Mouse (Mus musculus) G1E (cell line): ENCODE measurements at regions not wholly inside any gene's neighbourhood (a gene's known extent, or its start where the extent isn't known, plus 50 kb on each side); places are given as distances from the start of the nearest gene placed in this dataset.

Experiments
- ATAC-seq: 2 replicates; pipeline ENCODE4 v1.8.0; 2016; ENCODE audit warnings: mild to moderate bottlenecking; ENCODE audit not compliant: insufficient number of reproducible peaks, poor library complexity, low FRiP score, severe bottlenecking; ENCODE audit errors: extremely low read depth
- DNase-seq: peaks from one replicate; pipeline ENCODE4 v3.0.0; 2012; ENCODE audit warnings: low spot score
- H3K27me3 ChIP-seq: 2 replicates; pipeline ENCODE4 v1.6.1; 2012; ENCODE audit warnings: mild to moderate bottlenecking, low read length, inconsistent platforms; ENCODE audit not compliant: insufficient read depth
- H3K36me3 ChIP-seq: replicated peaks from 2 replicates; pipeline ENCODE3; 2012; ENCODE audit warnings: mild to moderate bottlenecking, inconsistent platforms
- H3K4me1 ChIP-seq: 2 replicates; pipeline ENCODE4 v1.6.1; 2012; ENCODE audit warnings: low read depth, low read length, inconsistent platforms, mixed read lengths; ENCODE audit not compliant: insufficient read depth
- H3K4me3 ChIP-seq: 2 replicates; pipeline ENCODE4 v1.5.1; 2012; ENCODE audit warnings: low read depth, mild to moderate bottlenecking, inconsistent platforms, low read length, moderate library complexity, mixed read lengths
- H3K9me3 ChIP-seq: replicated peaks from 2 replicates; pipeline ENCODE4 v1.6.1; 2012; ENCODE audit warnings: inconsistent platforms
- CTCF ChIP-seq: IDR thresholded peaks from 2 replicates; pipeline ENCODE4 v1.5.1; 2012; ENCODE audit warnings: low read depth, low read length, inconsistent platforms, mixed read lengths
- GATA1 ChIP-seq: IDR thresholded peaks from 2 replicates; pipeline ENCODE4 v1.6.1; 2012; ENCODE audit warnings: borderline replicate concordance, low read length, inconsistent platforms, mixed read lengths
- GATA2 ChIP-seq: IDR thresholded peaks from 2 replicates; pipeline ENCODE4 v1.6.1; 2012; ENCODE audit warnings: low read depth, low read length, inconsistent platforms, borderline replicate concordance
- POLR2AphosphoS5 ChIP-seq: IDR thresholded peaks from 2 replicates; pipeline ENCODE4 v1.6.1; 2012; ENCODE audit warnings: low read depth, low read length, inconsistent platforms; ENCODE audit not compliant: insufficient replicate concordance
- TAL1 ChIP-seq: conservative IDR thresholded peaks from 2 replicates; pipeline ENCODE4 v1.6.1; 2012; ENCODE audit warnings: low read depth, low read length, inconsistent platforms, mixed read lengths

DNA sequence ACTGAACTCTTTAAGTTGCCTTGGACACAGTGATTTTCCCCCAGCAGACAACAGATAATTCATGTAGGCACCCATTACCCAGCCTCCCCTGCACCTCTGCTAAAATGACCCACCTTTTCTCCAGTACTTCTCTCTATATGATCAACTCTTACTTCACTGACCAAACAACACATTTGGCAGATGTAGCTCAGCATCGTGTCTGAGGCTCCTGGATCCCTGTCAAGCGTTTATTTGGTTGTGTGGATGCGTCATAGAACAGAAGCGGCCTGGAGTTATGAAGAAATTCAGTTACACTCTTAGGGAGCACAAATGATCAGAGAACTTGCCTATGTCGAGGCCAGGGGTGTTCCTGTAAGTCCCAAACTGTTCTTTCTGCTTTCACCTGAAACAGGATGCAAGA is 182.5 kb upstream of the Klf3 start:
- Histone ChIP-seq H3K27me3 (no peaks in the 10 kb centered on the region), H3K36me3 (no peaks in the 10 kb centered on the region), H3K4me1 (peaks cover 29% of the 10 kb centered on the region), H3K4me3 (no peak overlapping the region), H3K9me3 (no peaks in the 10 kb centered on the region)
- DNase-seq, result no peak
- TF ChIP-seq TAL1, result no peak
- TF ChIP-seq CTCF, result no peak
- no peak for TF ChIP-seq POLR2AphosphoS5
- no peak for TF ChIP-seq GATA1
- TF ChIP-seq GATA2, result no peak
- no peak for ATAC-seq

DNA sequence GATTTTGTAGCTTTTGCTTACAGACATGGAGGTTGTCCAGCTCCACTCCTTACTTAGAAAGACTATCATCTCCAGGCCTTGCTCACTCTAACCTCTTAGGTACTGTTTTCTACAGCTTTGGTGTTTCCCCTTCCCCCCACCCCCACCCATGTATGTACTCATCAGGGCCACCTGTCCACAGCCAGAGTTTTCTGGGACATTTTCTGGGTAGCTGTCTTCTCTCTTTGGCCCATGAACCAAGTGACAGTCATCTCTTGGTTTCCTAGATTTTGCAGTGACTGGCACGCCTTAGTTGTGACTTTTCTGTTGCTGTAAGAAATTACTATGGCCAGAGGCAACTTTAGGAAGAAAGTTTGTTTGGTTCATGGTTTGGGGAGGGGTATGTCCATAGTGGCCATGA is 181.8 kb upstream of the Klf3 start:
- Histone ChIP-seq H3K4me1 (peaks cover 36% of the 10 kb centered on the region), H3K9me3 (no peaks in the 10 kb centered on the region), H3K4me3 (no peak overlapping the region), H3K27me3 (peaks cover under 1% of the 10 kb centered on the region; the same call in 1 of the 2 replicates), H3K36me3 (no peaks in the 10 kb centered on the region)
- no peak for TF ChIP-seq GATA2
- no peak for TF ChIP-seq CTCF
- no peak for TF ChIP-seq POLR2AphosphoS5
- no peak for TF ChIP-seq GATA1
- DNase-seq, result no peak
- no peak for ATAC-seq

DNA sequence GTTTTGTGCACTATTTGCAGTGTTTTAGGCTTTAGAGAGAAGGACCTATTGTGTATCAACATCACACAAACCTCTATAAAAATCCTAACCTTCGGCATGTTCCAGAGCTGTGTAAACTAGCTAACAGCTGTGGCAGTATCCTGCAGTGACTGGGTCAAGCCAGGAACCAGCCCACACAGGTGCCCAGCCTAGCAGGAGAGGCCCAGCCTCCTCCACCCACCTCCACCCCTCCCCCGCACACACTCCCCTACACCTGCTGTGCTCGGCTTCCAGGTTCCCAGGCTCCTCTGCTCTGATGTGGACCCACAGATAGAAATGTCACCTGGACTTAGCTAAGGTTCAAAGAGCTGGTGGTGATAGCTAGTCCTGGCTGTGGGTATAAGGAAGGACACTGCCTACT is 179.5 kb upstream of the Klf3 start:
- no peaks in the 10 kb centered on the region for H3K36me3 ChIP-seq
- TF ChIP-seq CTCF (no peak), TAL1 (no peak)
- no peak for DNase-seq
- peak overlapping the region; percentile 30; the same call in 1 of the 2 replicates for H3K4me3 ChIP-seq
- ATAC-seq, result no peak
- H3K9me3 ChIP-seq, result no peaks in the 10 kb centered on the region
- peaks cover 44% of the 10 kb centered on the region for H3K4me1 ChIP-seq
- H3K27me3 ChIP-seq, result peaks cover 3% of the 10 kb centered on the region

DNA sequence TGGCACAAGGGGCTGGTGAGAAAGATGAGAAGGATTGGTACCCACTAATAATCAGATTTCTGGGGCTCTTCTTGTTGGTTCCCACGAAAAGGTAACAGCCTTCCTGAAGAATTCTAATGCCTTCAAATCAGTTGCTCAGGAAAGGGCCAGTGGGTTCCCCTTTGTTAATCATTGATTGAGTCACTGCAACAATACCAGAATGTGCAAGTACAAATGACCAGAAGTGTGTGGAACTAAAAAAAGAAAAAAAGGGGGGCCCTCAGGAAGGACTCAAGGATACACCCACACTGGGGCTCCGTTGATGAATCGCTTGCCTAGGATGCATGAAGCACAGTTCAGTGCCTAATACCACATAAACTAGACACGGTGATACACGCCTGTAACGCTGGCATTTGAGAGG is 179.0 kb upstream of the Klf3 start:
- Histone ChIP-seq H3K9me3 (no peaks in the 10 kb centered on the region), H3K4me3 (no peak overlapping the region), H3K4me1 (peaks cover 46% of the 10 kb centered on the region), H3K36me3 (no peaks in the 10 kb centered on the region), H3K27me3 (peaks cover 3% of the 10 kb centered on the region)
- ATAC-seq (no peak), DNase-seq (no peak)
- TF ChIP-seq CTCF (no peak), TAL1 (no peak), GATA2 (no peak), GATA1 (no peak), POLR2AphosphoS5 (no peak)

DNA sequence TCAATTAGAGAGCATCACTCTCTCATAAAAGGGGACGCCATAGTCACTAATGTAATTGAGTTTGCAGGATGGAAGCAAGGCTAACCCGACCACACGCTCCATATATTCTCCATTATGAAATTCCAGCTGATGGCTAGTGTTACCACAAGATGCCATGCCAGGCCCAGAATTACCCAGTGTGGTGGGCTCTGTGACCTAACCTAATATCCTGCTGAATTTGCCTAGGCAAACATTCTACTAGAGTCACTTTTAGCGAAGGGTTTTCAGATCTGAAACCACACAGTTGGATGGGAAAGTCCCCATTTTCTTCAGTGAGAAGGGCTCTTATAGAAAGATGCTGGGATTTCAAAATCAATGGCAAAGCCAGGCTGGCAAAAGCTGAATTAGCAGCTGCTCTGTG is 177.8 kb upstream of the Klf3 start:
- TF ChIP-seq GATA2, result no peak
- TF ChIP-seq POLR2AphosphoS5, result no peak
- TF ChIP-seq CTCF, result no peak
- ATAC-seq (no peak), DNase-seq (no peak)
- Histone ChIP-seq H3K36me3 (no peaks in the 10 kb centered on the region), H3K4me3 (no peak overlapping the region; the same call in 1 of the 2 replicates), H3K27me3 (peaks cover 3% of the 10 kb centered on the region), H3K4me1 (peaks cover 53% of the 10 kb centered on the region), H3K9me3 (no peaks in the 10 kb centered on the region)

DNA sequence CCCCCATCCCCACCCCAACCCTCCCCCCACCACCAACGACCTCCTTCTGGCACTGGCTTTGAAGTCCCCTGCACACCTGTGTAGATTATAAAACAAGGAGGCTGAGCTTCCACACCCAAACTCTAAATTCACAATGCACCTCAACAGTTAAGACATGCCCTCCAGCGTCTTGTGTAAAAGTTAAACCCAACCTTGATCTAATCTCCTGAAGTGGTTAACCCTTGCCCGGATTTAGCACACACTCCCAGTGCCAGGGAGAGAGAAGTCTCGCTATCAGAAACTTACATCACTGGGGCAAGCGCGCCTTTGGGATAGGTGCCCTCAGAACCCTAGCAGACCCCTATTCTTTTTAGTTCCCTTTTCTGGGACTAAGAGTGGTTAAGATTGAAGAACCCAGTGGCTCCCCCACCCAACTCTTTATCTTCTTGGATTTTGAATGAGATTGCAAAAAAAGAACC is 177.3 kb upstream of the Klf3 start:
- Histone ChIP-seq H3K9me3 (no peaks in the 10 kb centered on the region), H3K4me1 (peaks cover 55% of the 10 kb centered on the region), H3K27me3 (peaks cover 3% of the 10 kb centered on the region), H3K4me3 (peak overlapping the region; percentile 67; the same call in 1 of the 2 replicates), H3K36me3 (no peaks in the 10 kb centered on the region)
- DNase-seq, result peak; percentile 33
- TF ChIP-seq CTCF (no peak), POLR2AphosphoS5 (no peak), GATA2 (no peak), TAL1 (no peak), GATA1 (no peak)
- peak; percentile 30; the same call in 1 of the 2 replicates for ATAC-seq

DNA sequence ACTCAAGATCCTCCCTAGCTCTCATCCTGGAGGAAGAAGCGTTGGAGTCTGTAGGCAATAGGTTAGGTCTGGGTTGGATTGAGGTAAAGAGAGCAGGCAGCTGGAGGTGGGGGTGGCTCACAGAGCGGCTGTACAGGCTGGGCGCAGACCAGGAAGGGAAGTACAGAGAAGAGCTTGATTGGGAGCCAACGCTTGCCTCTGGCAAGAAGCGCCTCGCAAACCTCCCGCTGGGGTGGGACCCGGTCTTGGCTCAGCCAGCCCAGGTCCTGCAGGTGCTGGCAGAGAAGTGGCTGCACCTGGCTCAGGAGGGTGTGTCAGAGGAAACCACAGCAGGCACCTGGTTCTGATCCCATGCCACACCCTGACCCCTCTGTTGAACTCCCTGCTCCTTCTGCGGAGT is 176.8 kb upstream of the Klf3 start:
- peak; percentile 53 for DNase-seq
- peak; percentile 64 for ATAC-seq
- peaks cover 54% of the 10 kb centered on the region for H3K4me1 ChIP-seq

More for the DNA sequence above, 176.8 kb upstream of the Klf3 start:
- peaks cover 3% of the 10 kb centered on the region for H3K27me3 ChIP-seq
- H3K36me3 ChIP-seq, result no peaks in the 10 kb centered on the region
- peak overlapping the region; percentile 67; the same call in 1 of the 2 replicates for H3K4me3 ChIP-seq
- no peaks in the 10 kb centered on the region for H3K9me3 ChIP-seq
- no peak for TF ChIP-seq POLR2AphosphoS5
- TF ChIP-seq GATA1, result no peak
- TF ChIP-seq GATA2, result no peak
- TF ChIP-seq CTCF, result no peak
- no peak for TF ChIP-seq TAL1
